Mouse (Mus musculus): Measurements from ENCODE around the gene Apof. TPM values are rescaled to one million over a fixed set of nuclear protein-coding genes. Genes with fewer than 3 reads are reported as not detected.

Apof gene
- total RNA-seq, 2 experiments from 2014 or later, result not detected

DNA sequence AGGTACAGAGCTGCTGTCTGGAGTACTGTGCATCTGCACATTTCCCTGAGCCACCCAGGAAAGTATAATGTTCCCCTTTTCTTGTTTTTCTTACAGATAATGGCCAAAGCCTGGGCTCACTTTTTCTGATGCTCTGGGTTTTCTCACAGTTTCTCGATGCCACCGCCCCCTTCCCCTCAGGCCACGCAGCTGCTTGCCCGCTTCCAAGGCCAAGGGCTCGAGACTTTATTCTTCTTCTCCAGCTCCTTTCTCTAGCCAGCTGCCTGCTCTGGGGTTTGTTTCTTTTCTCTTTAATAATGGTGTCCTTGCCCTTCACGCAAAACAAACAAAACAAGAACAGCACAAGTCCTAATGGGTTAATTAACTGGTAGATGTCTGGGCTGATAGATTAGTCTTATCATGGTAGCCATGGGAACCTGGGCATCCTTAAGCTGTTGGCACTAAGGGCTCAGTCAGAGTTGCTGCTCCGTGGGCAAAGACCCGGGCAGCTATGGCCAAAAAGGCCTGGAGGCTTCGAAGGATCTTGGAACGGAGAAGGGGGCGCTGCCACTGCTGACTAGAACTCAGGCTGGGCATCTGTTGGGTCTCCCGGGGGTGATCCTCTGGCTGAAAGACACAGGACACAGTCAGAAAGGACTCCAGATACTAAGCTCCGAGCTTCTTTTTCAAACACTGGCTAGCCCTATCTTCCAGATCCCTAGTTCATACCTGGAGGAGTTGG, 28.1 kb downstream of the Apof start:
- DNase-seq (ENCODE audit: extremely low spot score in 1 of 2, low spot score in 1 of 2), result no peak

DNA sequence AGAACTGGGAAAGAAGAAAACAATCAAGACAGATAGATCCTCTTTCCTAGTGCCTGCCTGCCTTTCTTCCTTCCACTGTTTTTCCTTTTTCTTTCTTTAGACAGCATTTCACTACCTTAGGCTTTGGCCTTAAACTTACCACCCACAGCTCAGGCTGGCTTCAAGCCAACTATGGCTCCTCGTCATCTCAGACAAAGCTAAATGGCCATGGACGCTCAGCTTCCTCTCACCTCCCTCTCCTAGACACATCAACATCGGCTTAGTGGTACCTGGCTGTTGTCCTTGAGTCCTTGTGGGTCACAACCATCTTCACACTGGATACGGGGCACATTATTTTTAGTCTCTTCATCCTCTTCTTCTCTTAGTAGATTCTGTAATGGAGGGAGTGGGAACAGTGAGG, 28.8 kb downstream of the Apof start:
- no peak for DNase-seq (ENCODE audit: extremely low spot score in 1 of 2, low spot score in 1 of 2)

DNA sequence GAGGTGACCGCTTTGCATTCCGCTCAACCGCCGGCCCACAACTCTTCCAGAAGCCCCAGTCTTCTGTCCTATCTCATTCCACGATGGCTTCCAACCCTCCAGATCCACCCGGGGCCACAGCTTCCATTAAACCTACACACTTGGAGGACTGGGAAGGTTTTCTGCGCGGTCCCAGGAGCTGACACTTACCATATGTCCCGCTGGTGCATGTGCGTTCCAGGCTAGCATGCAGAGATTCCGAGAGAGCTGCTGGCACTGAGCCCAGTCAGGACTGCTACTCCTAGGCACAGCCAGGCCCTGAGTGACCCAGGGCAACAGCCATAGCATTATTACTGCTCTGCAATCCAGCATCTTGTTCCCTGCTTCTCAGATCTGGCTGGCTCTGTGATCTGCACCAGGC, 29.2 kb downstream of the Apof start:
- no peak for DNase-seq (ENCODE audit: extremely low spot score in 1 of 2, low spot score in 1 of 2)

GRCm38 (mm10) chr10:128298243-128298642, 29.8 kb downstream of the Apof start:
- DNase-seq (ENCODE audit: extremely low spot score in 1 of 2, low spot score in 1 of 2), result no peak

DNA sequence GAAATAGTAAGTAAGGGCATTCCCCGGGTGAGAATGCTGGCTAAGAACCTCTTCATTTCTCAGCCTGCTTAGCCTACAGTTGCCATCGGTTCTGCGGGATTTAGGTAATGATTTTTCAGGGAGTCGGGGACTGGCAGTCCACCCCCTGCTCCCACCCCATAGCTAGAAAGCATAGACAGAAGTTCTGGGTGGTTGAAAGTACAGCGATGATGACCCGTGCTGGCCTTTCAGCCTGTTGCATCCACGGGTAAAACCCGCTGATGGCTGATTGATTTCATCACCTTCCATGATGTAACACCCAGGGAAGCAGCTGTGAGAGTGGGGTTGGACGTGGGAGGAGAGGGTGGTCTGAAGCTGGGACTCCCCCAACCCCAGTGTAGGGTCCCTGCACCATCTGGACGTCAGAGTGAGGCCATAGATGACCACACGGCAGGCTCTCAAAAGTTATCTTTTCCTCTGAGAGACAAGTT, 30.3 kb downstream of the Apof start, which contains the start of gene Il23a:
Gene Il23a (minus strand): TSS at position 51 of the 470 bp plus-strand sequence.
- no peak for DNase-seq (ENCODE audit: extremely low spot score in 1 of 2, low spot score in 1 of 2)

- no peak for DNase-seq (ENCODE audit: extremely low spot score in 1 of 2, low spot score in 1 of 2)
These were observed 33.9 kb downstream of the Apof start for GRCm38 (mm10) chr10:128302357-128302756.

DNA sequence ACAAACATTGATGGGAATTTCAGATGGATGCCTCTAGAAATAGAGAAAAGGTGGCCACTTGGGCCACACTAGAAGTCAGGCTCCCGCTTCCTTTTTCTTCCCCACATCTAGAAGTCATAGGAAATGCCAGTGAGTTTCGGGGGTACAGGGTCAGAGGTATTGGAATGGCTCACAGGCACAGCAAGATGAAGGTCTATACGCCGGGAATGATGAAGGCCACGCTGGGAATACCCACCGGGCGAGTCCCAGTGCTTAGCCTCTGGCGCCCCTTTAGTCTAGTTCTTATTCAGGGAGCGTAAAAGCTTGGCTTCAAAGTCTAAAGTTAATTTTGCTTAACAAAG, 34.3 kb downstream of the Apof start:
- DNase-seq (ENCODE audit: extremely low spot score in 1 of 2, low spot score in 1 of 2), result no peak

- DNase-seq (ENCODE audit: extremely low spot score in 1 of 2, low spot score in 1 of 2), result peak; percentile 99 to 100
These were observed 34.9 kb downstream of the Apof start, which contains the start of gene Pan2 for GRCm38 (mm10) chr10:128303126-128304021. Gene Pan2, plus strand, starts transcription at chr10:128303335.

- DNase-seq (ENCODE audit: extremely low spot score in 1 of 2, low spot score in 1 of 2), result no peak
These were observed 41.2 kb downstream of the Apof start for GRCm38 (mm10) chr10:128309654-128310053.

DNA sequence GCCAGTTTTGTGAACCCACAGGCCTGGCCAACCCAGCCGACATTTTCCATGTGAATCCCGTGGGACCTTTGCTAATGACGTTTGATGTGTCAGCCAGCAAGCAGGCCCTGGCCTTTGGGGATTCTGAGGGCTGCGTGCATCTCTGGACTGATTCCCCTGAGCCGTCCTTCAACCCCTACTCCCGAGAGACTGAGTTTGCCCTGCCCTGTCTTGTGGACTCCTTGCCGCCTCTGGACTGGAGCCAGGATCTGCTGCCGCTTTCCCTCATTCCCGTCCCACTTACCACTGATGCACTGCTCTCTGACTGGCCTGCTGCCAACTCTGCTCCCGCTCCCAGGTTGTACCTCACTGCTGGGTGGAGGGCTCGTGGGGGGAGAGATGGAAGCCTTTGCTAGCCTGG, 41.7 kb downstream of the Apof start:
- peak in 1 of 2 experiments; percentile 20 for DNase-seq (ENCODE audit: extremely low spot score in 1 of 2, low spot score in 1 of 2)

GRCm38 (mm10) chr10:128310902-128311301, 42.4 kb downstream of the Apof start:
- no peak for DNase-seq (ENCODE audit: extremely low spot score in 1 of 2, low spot score in 1 of 2)

- no peak for DNase-seq (ENCODE audit: extremely low spot score in 1 of 2, low spot score in 1 of 2)
These were observed 47.1 kb downstream of the Apof start for GRCm38 (mm10) chr10:128315578-128315977.

Other genes starting within 250 kb of the Apof start
- 100 to 1,000 TPM; 317 to 351 TPM for gene Naca, start 233.1 kb upstream of the Apof start, total RNA-seq (2021)
- 100 to 1,000 TPM; 134 to 145 TPM for gene Ptges3, start 209.7 kb upstream of the Apof start, total RNA-seq (2021)
- 1,000 to 10,000 TPM; 1,588 to 1,852 TPM for gene Atp5b, start 185.4 kb upstream of the Apof start, total RNA-seq (2021)
- 10 to 100 TPM; 32.2 to 42.5 TPM for gene Baz2a, start 177.1 kb upstream of the Apof start, total RNA-seq (2021)
- gene Rbms2, start 88.4 kb upstream of the Apof start, total RNA-seq (2021), result 10 to 100 TPM; 11.5 to 11.9 TPM
- 10 to 100 TPM; 19.2 to 23.5 TPM for gene Gls2, start 74.2 kb upstream of the Apof start, total RNA-seq (2021)
- gene Spryd4, start 56.9 kb upstream of the Apof start, total RNA-seq (2021), result 10 to 100 TPM in 1 of 2 experiments, 1 to 10 TPM in 1; 8.5 to 10.6 TPM
- not detected for gene Mip, start 42.8 kb upstream of the Apof start, total RNA-seq (2021)
- 1 to 10 TPM; 4.3 to 5.6 TPM for gene Timeless, start 36.6 kb upstream of the Apof start, total RNA-seq (2021)
- gene Apon, start 14.6 kb upstream of the Apof start, total RNA-seq (2021), result not detected
- 10 to 100 TPM; 27.8 to 30.0 TPM for gene Stat2, start 1.9 kb downstream of the Apof start, total RNA-seq (2021)
- gene Il23a, start 30.1 kb downstream of the Apof start, total RNA-seq (2021), result 1 to 10 TPM in 1 of 2 experiments, under 1 TPM in 1; 0.84 to 1.1 TPM
- 10 to 100 TPM; 12.3 to 17.4 TPM for gene Pan2, start 34.7 kb downstream of the Apof start, total RNA-seq (2021)
- gene Cnpy2, start 53.8 kb downstream of the Apof start, total RNA-seq (2021), result 10 to 100 TPM; 81.1 to 92.0 TPM
- 100 to 1,000 TPM; 232 to 242 TPM for gene Cs, start 69.1 kb downstream of the Apof start, total RNA-seq (2021)
- 10 to 100 TPM; 52.9 to 53.5 TPM for gene Coq10a, start 100.3 kb downstream of the Apof start, total RNA-seq (2021)
- 10 to 100 TPM; 54.7 to 69.5 TPM for gene Ankrd52, start 108.4 kb downstream of the Apof start, total RNA-seq (2021)
- gene Slc39a5, start 132.6 kb downstream of the Apof start, total RNA-seq (2021), result not detected
- gene Nabp2, start 142.8 kb downstream of the Apof start, total RNA-seq (2021), result 100 to 1,000 TPM in 1 of 2 experiments, 10 to 100 TPM in 1; 96.7 to 101 TPM
- 10 to 100 TPM; 68.0 to 76.9 TPM for gene Rnf41, start 143.0 kb downstream of the Apof start, total RNA-seq (2021)
- 100 to 1,000 TPM; 228 to 242 TPM for gene Smarcc2, start 190.6 kb downstream of the Apof start, total RNA-seq (2021)
- 100 to 1,000 TPM; 551 to 619 TPM for gene Myl6, start 225.5 kb downstream of the Apof start, total RNA-seq (2021)
- gene Myl6b, start 230.0 kb downstream of the Apof start, total RNA-seq (2021), result 10 to 100 TPM; 17.4 to 18.9 TPM

All from layer of hippocampus, postnatal 25 days (tissue).